ENCODE assay signal across 9 mouse cellular contexts in the genomic region with DNA sequence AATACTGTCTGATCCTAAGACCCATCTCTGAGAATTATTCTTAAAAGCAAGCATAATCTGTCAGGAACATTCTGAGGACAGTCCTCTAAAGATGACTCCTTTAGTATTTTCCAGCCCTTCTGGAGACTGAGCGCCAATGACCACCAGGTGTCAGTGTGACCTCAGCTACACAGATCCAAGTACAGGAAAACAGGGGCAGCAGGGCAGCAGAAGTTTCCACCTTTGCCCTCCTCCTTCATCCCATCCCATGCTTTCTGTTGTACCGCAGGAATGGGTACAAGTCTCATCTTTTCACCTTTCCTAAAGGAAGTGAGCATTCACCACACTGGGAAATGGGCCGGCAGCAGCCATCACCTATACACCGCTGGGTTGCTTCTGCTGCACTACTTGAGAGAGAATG. TPM values are rescaled to one million over a fixed set of nuclear protein-coding genes. Genes with fewer than 3 reads are reported as not detected.
A peak's percentile ranks its signal among the peaks of the same experiment; 100 is the strongest.
DNase-seq lines count a peak whose midpoint lies in the region.
"Had no signal": no experiment of that assay in that cellular context is flagged by ENCODE, and none has a peak within 500 bp of the region (broad histone marks: within the 10 kb centered on the region; RNA-seq: fewer than 3 reads in every experiment).

No protein-coding gene starts in this region.

- peak; percentile 76 for DNase-seq in CD4-positive, CD25-positive, alpha-beta regulatory T cell, adult 2 months (ENCODE audit: low read depth, low spot score)
- DNase-seq in NIH3T3 (ENCODE audit: low read depth) = peak; percentile 76
- peak; percentile 49 for DNase-seq in cerebellum, adult 9-11 months
- peak; percentile 33 for DNase-seq in gastrocnemius, postnatal 14 days
- peak; percentile 80 to 83 for DNase-seq in kidney, postnatal 4 days
- peak; percentile 43 for DNase-seq in lung, postnatal 25 days (ENCODE audit: low spot score)
- peak; percentile 64 to 68 for DNase-seq in right cerebral cortex, adult 2 months (ENCODE audit: low spot score in 2 of 2)
- peak; percentile 32 for DNase-seq in yolk sac, embryonic 10.5 days (ENCODE audit: low spot score)

- intact Hi-C loops in gastrocnemius, postnatal 14 days (cut with DNase I; ENCODE audit: low total_unique reads) = loop anchor here (2.0 to 10.0 kb wide), 2 partner anchors 222 to 290 kb away; no protein-coding TSS in a partner anchor

RNA-seq across cellular contexts. Expression of a gene that starts 20.7 kb away (rescaled TPM):
- total RNA-seq in gastrocnemius, postnatal 14 days (2021) = not detected
- total RNA-seq: layer of hippocampus, adult 8-10 months had no signal

RNA-seq across cellular contexts. Expression of a gene that starts 50.8 kb away (rescaled TPM):
- not detected for total RNA-seq in gastrocnemius, postnatal 14 days (2021)
- total RNA-seq: layer of hippocampus, adult 8-10 months had no signal

Comparison
In these comparisons a context has a peak if more than half of its experiments do, and no peak if none do; other contexts are left out.
1. Peak in every context shown above with its lines: DNase-seq.